In the genomic region with DNA sequence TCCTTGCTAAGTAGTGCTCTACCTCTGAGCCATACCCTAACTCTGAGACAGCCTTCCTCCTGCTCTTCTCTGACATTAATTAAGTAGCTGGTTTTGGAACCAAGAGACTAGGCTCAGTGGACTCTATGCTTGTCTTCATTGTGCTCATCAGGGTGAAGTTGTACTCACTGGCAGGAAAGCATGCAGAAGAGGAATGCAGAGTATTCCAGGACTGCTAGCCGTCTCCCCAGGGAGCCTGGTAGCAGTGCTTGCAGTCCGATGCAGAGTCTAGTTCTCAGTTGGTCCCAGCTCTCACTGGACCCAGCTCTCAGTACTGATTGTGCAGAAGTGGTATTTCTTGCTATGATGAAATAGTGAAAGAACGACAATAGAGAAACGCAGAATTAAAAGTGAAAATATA, we compare ENCODE assay signal across 24 mouse cellular contexts. TPM values are rescaled to one million over a fixed set of nuclear protein-coding genes. Genes with fewer than 3 reads are reported as not detected.
DNase-seq lines count a peak whose midpoint lies in the region; ATAC-seq lines count a peak whose summit lies in the region.
"Had no signal": no experiment of that assay in that cellular context is flagged by ENCODE, and none has a peak within 500 bp of the region (broad histone marks: within the 10 kb centered on the region; RNA-seq: fewer than 3 reads in every experiment).

No protein-coding gene starts in this region.

- peak; percentile 8 for DNase-seq in liver, embryonic 11.5 days (ENCODE audit: low spot score)
- DNase-seq in liver: no peak
- DNase-seq in 3T3-L1 (ENCODE audit: low read depth, low spot score): peak; percentile 4
- peak; percentile 93 for DNase-seq in Muller cell, postnatal 12 days (ENCODE audit: inconsistent ontology term)
- DNase-seq in embryo, embryonic 10.5 days (ENCODE audit: low spot score): peak; percentile 44
- no peak for DNase-seq in frontal cortex, postnatal 14 days (ENCODE audit: low spot score in 2 of 2)
- DNase-seq in left cerebral cortex, adult 11 months (ENCODE audit: low spot score): no peak
- no peak for DNase-seq in layer of hippocampus, adult 9-11 months
- DNase-seq: adrenal gland, adult 8-10 months; B cell, adult 2 months; cerebellum, adult 11-12 months; cerebellum, adult 9-10 months; cerebellum, postnatal 25 days; gastrocnemius, postnatal 10 days; heart, adult 2 months had no signal

- H3K27me3 ChIP-seq in liver, embryonic 11.5 days (replicated peaks; ENCODE audit: control insufficient read depth, insufficient read depth, low read length): no peaks in the 10 kb centered on the region
- H3K27me3 ChIP-seq: embryonic facial prominence, embryonic 13.5 days; forebrain, embryonic 13.5 days; heart, embryonic 15.5 days; intestine, embryonic 15.5 days had no signal

- H3K4me3 ChIP-seq in liver, embryonic 11.5 days (ENCODE audit: low read depth, low read length): no peak overlapping the region
- H3K4me3 ChIP-seq: embryonic facial prominence, embryonic 13.5 days; forebrain, embryonic 13.5 days; heart, adult 2 months; heart, embryonic 15.5 days; hindbrain, embryonic 10.5 days; intestine, embryonic 15.5 days had no signal

- H3K9me3 ChIP-seq in liver, embryonic 11.5 days (ENCODE audit: control insufficient read depth, low read length): no peaks in the 10 kb centered on the region
- H3K9me3 ChIP-seq: embryonic facial prominence, embryonic 13.5 days; forebrain, embryonic 13.5 days; G1E; heart, embryonic 15.5 days; hindbrain, embryonic 10.5 days; intestine, embryonic 15.5 days had no signal

- no peak overlapping the region for H3K27ac ChIP-seq in liver, embryonic 11.5 days (ENCODE audit: low read depth, low read length)
- H3K27ac ChIP-seq: embryonic facial prominence, embryonic 13.5 days; forebrain, embryonic 13.5 days; heart, adult 2 months; heart, embryonic 15.5 days; hindbrain, embryonic 10.5 days; hindbrain, embryonic 14.5 days; intestine, embryonic 15.5 days had no signal

- ATAC-seq in liver, embryonic 11.5 days (replicated peaks; ENCODE audit: low FRiP score): no peak
- ATAC-seq: CD4-positive, CD25-positive, alpha-beta regulatory T cell, adult 4 months; forebrain, embryonic 13.5 days; intestine, embryonic 15.5 days had no signal

- no peaks in the 10 kb centered on the region for H3K4me1 ChIP-seq in liver, embryonic 11.5 days (replicated peaks; ENCODE audit: control insufficient read depth, insufficient read depth, low read length)
- H3K4me1 ChIP-seq: embryonic facial prominence, embryonic 13.5 days; intestine, embryonic 15.5 days had no signal

- no peaks in the 10 kb centered on the region for H3K36me3 ChIP-seq in liver, embryonic 11.5 days (ENCODE audit: control insufficient read depth, insufficient read depth, low read length)
- H3K36me3 ChIP-seq: embryonic facial prominence, embryonic 13.5 days; G1E; heart, embryonic 15.5 days; hindbrain, embryonic 10.5 days; intestine, embryonic 15.5 days had no signal

- WGBS in liver, embryonic 11.5 days: 53% methylated on average over 4 of the region's 4 CpGs

- no peak overlapping the region for H3K4me2 ChIP-seq in liver, embryonic 11.5 days
- H3K4me2 ChIP-seq: embryonic facial prominence, embryonic 13.5 days; forebrain, embryonic 13.5 days; heart, embryonic 11.5 days; heart, embryonic 15.5 days; hindbrain, embryonic 14.5 days; intestine, embryonic 15.5 days had no signal

- H3K9ac ChIP-seq in liver, embryonic 11.5 days (ENCODE audit: low read depth, low read length): no peak overlapping the region
- H3K9ac ChIP-seq: embryonic facial prominence, embryonic 13.5 days; forebrain, embryonic 13.5 days; heart, embryonic 15.5 days; hindbrain, embryonic 14.5 days; intestine, embryonic 15.5 days had no signal

RNA-seq across cellular contexts. Expression of gene Trank1, which starts 43.5 kb away (rescaled TPM):
- polyA plus RNA-seq in liver, embryonic 11.5 days (2014; fragmentation: Nextera tagmentation; extraction: Ambion mirVana): 0.03 and 0.10 TPM in 2 replicates
- polyA plus RNA-seq: CD4-positive, CD25-positive, alpha-beta regulatory T cell, adult 4 months; G1E; heart, embryonic 15.5 days had no signal

Comparison
In these comparisons a context has a peak if more than half of its experiments do, and no peak if none do; other contexts are left out.
1. DNase-seq: peak in liver, embryonic 11.5 days (single experiment), 3T3-L1 (single experiment), Muller cell, postnatal 12 days (single experiment) and embryo, embryonic 10.5 days (single experiment); none in liver (single experiment), frontal cortex, postnatal 14 days (0 of 2), left cerebral cortex, adult 11 months (single experiment) and layer of hippocampus, adult 9-11 months (single experiment).